Mouse (Mus musculus) kidney, embryonic 15.5 days (tissue): ENCODE results near the gene Tcf12. TPM values are rescaled to one million over a fixed set of nuclear protein-coding genes. Genes with fewer than 3 reads are reported as not detected.

Source experiments
- ATAC-seq: fragments of 200-750 bp; cut with Nextera tagmentation; replicated peaks from 2 replicates; pipeline ENCODE4 v1.8.0; 2017; ENCODE audit warnings: moderate TSS enrichment; ENCODE audit not compliant: low FRiP score
- H3K27ac ChIP-seq: fragments of 300-500 bp; sonication (generic); 2 replicates; pipeline ENCODE4 v1.5.1; 2015; ENCODE audit warnings: mild to moderate bottlenecking, inconsistent platforms
- H3K27me3 ChIP-seq: fragments of 300-500 bp; sonication (generic); 2 replicates; pipeline ENCODE4 v1.6.1; 2015; ENCODE audit warnings: inconsistent platforms
- H3K36me3 ChIP-seq: fragments of 300-500 bp; sonication (generic); 2 replicates; pipeline ENCODE4 v1.6.1; 2015; ENCODE audit warnings: inconsistent platforms
- H3K4me1 ChIP-seq: fragments of 300-500 bp; sonication (generic); 2 replicates; pipeline ENCODE4 v1.6.1; 2015; ENCODE audit warnings: inconsistent platforms
- H3K4me2 ChIP-seq: fragments of 300-500 bp; sonication (generic); 2 replicates; pipeline ENCODE4 v1.6.1; 2015; ENCODE audit warnings: moderate library complexity, mild to moderate bottlenecking, inconsistent platforms
- H3K4me3 ChIP-seq: fragments of 300-500 bp; sonication (generic); replicated peaks from 2 replicates; pipeline ENCODE4 v1.5.1; 2015; ENCODE audit warnings: mild to moderate bottlenecking, inconsistent platforms
- H3K9ac ChIP-seq: fragments of 300-500 bp; sonication (generic); 2 replicates; pipeline ENCODE4 v1.6.1; 2015; ENCODE audit warnings: mild to moderate bottlenecking, inconsistent platforms
- H3K9me3 ChIP-seq: fragments of 300-500 bp; sonication (generic); replicated peaks from 2 replicates; pipeline ENCODE4 v1.6.1; 2016; ENCODE audit warnings: inconsistent platforms
- WGBS: fragments of 180-500 bp; shearing (Covaris S2); methylation state at CpG from one replicate; pipeline ENCODE4 v1.1.7; 2015; ENCODE audit warnings: mixed read lengths; 5-methylcytosine and 5-hydroxymethylcytosine counted together
- microRNA-seq: library from miRNA; unstranded; fragments of <30 nt; microRNA quantifications from one replicate; pipeline ENCODE4, GENCODE M21; 2016
- polyA plus RNA-seq: library from polyadenylated mRNA; unstranded; fragments of >200 nt; fragmentation: Nextera tagmentation; extraction: Ambion mirVana; gene quantifications from 2 replicates; pipeline ENCODE4 v1.2.1, GENCODE M21; 2015

Tcf12 gene
- polyA plus RNA-seq, 1 experiment from 2014 or later, result 70.0 TPM

- 50% methylated on average over 4 of the region's 4 CpGs for WGBS
- no peaks in the 10 kb centered on the region for H3K9me3 ChIP-seq
- no peak for ATAC-seq
These were observed 303.9 kb downstream of the Tcf12 start for GRCm38 (mm10) chr9:71807801-71808200.

GRCm38 (mm10) chr9:71806422-71806805 is 305.3 kb downstream of the Tcf12 start:
- Histone ChIP-seq H3K4me3 (no peak overlapping the region), H3K27ac (no peak overlapping the region), H3K9ac (no peak overlapping the region), H3K27me3 (no peaks in the 10 kb centered on the region), H3K4me2 (no peak overlapping the region), H3K9me3 (no peaks in the 10 kb centered on the region), H3K36me3 (no peaks in the 10 kb centered on the region), H3K4me1 (peaks cover 30% of the 10 kb centered on the region)
- ATAC-seq, result no peak; the same call in 1 of the 2 replicates
- WGBS, result 3% methylated on average over 2 of the region's 2 CpGs

More at GRCm38 (mm10) chr9:71807801-71808200, 303.9 kb downstream of the Tcf12 start:
- Histone ChIP-seq H3K9ac (no peak overlapping the region), H3K27me3 (no peaks in the 10 kb centered on the region), H3K4me1 (peaks cover 42% of the 10 kb centered on the region), H3K27ac (no peak overlapping the region), H3K4me3 (no peak overlapping the region), H3K36me3 (no peaks in the 10 kb centered on the region), H3K4me2 (no peak overlapping the region)

GRCm38 (mm10) chr9:71805646-71806421 is 305.8 kb downstream of the Tcf12 start:
- Histone ChIP-seq H3K4me2 (no peak overlapping the region), H3K9me3 (no peaks in the 10 kb centered on the region), H3K27ac (no peak overlapping the region), H3K36me3 (no peaks in the 10 kb centered on the region), H3K27me3 (no peaks in the 10 kb centered on the region), H3K4me3 (no peak overlapping the region), H3K9ac (no peak overlapping the region), H3K4me1 (peaks cover 26% of the 10 kb centered on the region)
- 38% methylated on average over 6 of the region's 6 CpGs for WGBS
- peak; percentile 13; the same call in 1 of the 2 replicates for ATAC-seq

GRCm38 (mm10) chr9:71804116-71804515 is 307.6 kb downstream of the Tcf12 start:
- Histone ChIP-seq H3K9me3 (no peaks in the 10 kb centered on the region), H3K36me3 (no peaks in the 10 kb centered on the region), H3K4me1 (peaks cover 22% of the 10 kb centered on the region), H3K27ac (no peak overlapping the region), H3K27me3 (no peaks in the 10 kb centered on the region), H3K4me2 (no peak overlapping the region), H3K9ac (no peak overlapping the region), H3K4me3 (no peak overlapping the region)
- WGBS, result 34% methylated on average over 6 of the region's 6 CpGs
- ATAC-seq, result no peak

GRCm38 (mm10) chr9:71803281-71803680 is 308.4 kb downstream of the Tcf12 start:
- H3K4me3 ChIP-seq, result no peak overlapping the region
- H3K9me3 ChIP-seq, result no peaks in the 10 kb centered on the region
- H3K4me2 ChIP-seq, result no peak overlapping the region
- no peak overlapping the region for H3K9ac ChIP-seq
- no peaks in the 10 kb centered on the region for H3K36me3 ChIP-seq
- 48% methylated on average over 7 of the region's 7 CpGs for WGBS
- H3K27me3 ChIP-seq, result no peaks in the 10 kb centered on the region
- peaks cover 19% of the 10 kb centered on the region for H3K4me1 ChIP-seq
- H3K27ac ChIP-seq, result no peak overlapping the region
- no peak for ATAC-seq

- 79% methylated on average over 5 of the region's 5 CpGs for WGBS
- no peak for ATAC-seq
- Histone ChIP-seq H3K4me2 (no peak overlapping the region), H3K9me3 (no peaks in the 10 kb centered on the region), H3K9ac (no peak overlapping the region), H3K36me3 (no peaks in the 10 kb centered on the region), H3K27me3 (no peaks in the 10 kb centered on the region), H3K4me1 (peaks cover 12% of the 10 kb centered on the region), H3K4me3 (no peak overlapping the region), H3K27ac (no peak overlapping the region)
These were observed 312.1 kb downstream of the Tcf12 start for GRCm38 (mm10) chr9:71799598-71799997.

GRCm38 (mm10) chr9:71798176-71798575 is 313.5 kb downstream of the Tcf12 start:
- Histone ChIP-seq H3K36me3 (no peaks in the 10 kb centered on the region), H3K4me1 (peaks cover 7% of the 10 kb centered on the region; the same call in 1 of the 2 replicates), H3K9ac (no peak overlapping the region), H3K27me3 (no peaks in the 10 kb centered on the region), H3K4me2 (no peak overlapping the region), H3K9me3 (no peaks in the 10 kb centered on the region), H3K27ac (no peak overlapping the region), H3K4me3 (no peak overlapping the region)
- no peak for ATAC-seq
- 79% methylated on average over 5 of the region's 5 CpGs for WGBS

Small RNA genes within 50 kb of the gene (microRNA-seq; reads per million reads assigned to microRNA genes)
- not detected for gene Gm27450

Other genes with a start within 250 kb of the Tcf12 start
- 38.4 and 41.3 TPM in 2 replicates for gene Zfp280d, start 163.0 kb upstream of the Tcf12 start, polyA plus RNA-seq